Mouse (Mus musculus) erythroblast, embryonic 14.5 days (primary cell): ENCODE results near the gene Nr2e3.

Source experiments
- GATA1 ChIP-seq: IDR thresholded peaks from 2 replicates; pipeline ENCODE4 v1.6.1; 2012; ENCODE audit warnings: low read length, inconsistent platforms, mixed read lengths
- TAL1 ChIP-seq: IDR thresholded peaks from 3 replicates; pipeline ENCODE4 v1.6.1; 2012; ENCODE audit warnings: low read length, inconsistent platforms, mixed read lengths

DNA sequence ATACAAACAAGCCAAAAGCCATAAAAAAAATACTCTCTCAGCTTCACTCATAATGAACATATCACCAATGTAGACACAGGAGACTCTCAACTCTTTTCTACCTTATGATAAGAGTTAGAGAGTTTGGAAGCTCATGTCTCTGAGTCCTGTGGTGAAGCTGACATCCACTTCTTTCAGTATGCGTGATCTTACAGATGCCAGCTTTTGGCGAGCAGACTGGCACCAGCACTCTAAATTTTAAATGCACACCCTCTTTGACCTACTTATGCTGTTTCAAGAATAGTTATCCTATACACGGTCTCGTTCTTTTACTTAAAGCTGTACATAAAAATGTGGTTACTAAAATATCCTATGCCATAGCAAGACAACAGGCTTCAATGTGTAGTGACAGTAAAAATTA, 37.3 kb upstream of the Nr2e3 start:
- TF ChIP-seq GATA1: no peak
- TF ChIP-seq TAL1: no peak
